Comparison of ENCODE assay signal across 26 mouse cellular contexts in the genomic region with DNA sequence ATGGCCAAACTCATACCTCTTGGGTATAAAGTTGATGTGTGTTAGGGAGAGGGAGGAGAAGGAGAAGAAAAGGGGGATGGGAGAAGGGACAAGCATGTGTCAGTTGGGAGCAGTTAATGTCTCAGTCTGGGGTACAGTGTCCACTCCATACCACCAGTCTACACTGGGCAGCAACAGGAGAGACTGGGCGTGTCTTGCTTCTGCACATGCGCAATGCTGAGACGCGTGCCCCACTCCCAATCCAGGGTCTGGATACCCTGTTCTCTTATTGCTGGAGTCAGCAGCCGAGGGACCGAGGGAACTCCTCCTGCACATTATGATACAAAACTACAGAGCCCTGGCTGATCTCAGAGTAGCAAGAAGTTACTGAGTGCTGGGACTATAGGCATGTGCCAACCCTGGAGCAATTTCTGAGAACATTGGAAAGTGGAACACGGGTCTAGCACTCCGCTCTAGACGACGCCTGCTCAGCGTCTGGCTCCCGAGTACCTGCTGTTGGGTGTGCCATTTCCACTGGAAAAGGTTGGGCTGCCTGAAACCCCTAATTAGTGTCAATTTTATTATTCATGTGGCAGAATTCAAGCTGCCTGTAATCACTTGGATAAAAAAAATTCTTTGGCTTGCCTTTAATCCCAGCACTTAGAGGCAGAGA. TPM values are rescaled to one million over a fixed set of nuclear protein-coding genes. Genes with fewer than 3 reads are reported as not detected.
"Had no signal": no experiment of that assay in that cellular context is flagged by ENCODE, and none has a peak within 500 bp of the region (broad histone marks: within the 10 kb centered on the region; RNA-seq: fewer than 3 reads in every experiment).

No protein-coding gene starts in this region.

- DNase-seq: kidney, adult 9 months; kidney, postnatal 14 days; layer of hippocampus, adult 9-11 months; liver; lung, adult 18-20 months; lung, postnatal 10 days; lung, postnatal 36 days; thymus, adult 18-20 months; thymus, postnatal 36 days had no signal

- ATAC-seq: liver, embryonic 12.5 days; midbrain, embryonic 13.5 days; midbrain, embryonic 16.5 days had no signal

- H3K4me2 ChIP-seq: limb, embryonic 12.5 days; liver, embryonic 12.5 days; liver, embryonic 15.5 days; lung, embryonic 15.5 days; midbrain, embryonic 13.5 days; neural tube, embryonic 13.5 days had no signal

- H3K27me3 ChIP-seq: limb, embryonic 12.5 days; liver, embryonic 12.5 days; liver, embryonic 15.5 days; lung, embryonic 15.5 days; midbrain, embryonic 13.5 days; neural tube, embryonic 13.5 days had no signal

- H3K27ac ChIP-seq: layer of hippocampus, adult 2 months; left cerebral cortex, adult 2 months; limb, embryonic 12.5 days; liver, embryonic 12.5 days; liver, embryonic 15.5 days; lung, embryonic 15.5 days; midbrain, embryonic 10.5 days; midbrain, embryonic 13.5 days; neural tube, embryonic 13.5 days had no signal

- H3K9me3 ChIP-seq: limb, embryonic 12.5 days; liver, embryonic 12.5 days; liver, embryonic 15.5 days; lung, embryonic 15.5 days; megakaryocyte, embryonic 14.5 days; midbrain, embryonic 10.5 days; midbrain, embryonic 13.5 days; neural tube, embryonic 13.5 days had no signal

- H3K4me3 ChIP-seq: layer of hippocampus, adult 2 months; left cerebral cortex, adult 2 months; limb, embryonic 12.5 days; liver, embryonic 12.5 days; liver, embryonic 15.5 days; lung, embryonic 15.5 days; megakaryocyte, embryonic 14.5 days; midbrain, embryonic 10.5 days; midbrain, embryonic 13.5 days; myocyte; neural tube, embryonic 13.5 days had no signal

- H3K36me3 ChIP-seq: limb, embryonic 12.5 days; liver, embryonic 12.5 days; liver, embryonic 15.5 days; lung, embryonic 15.5 days; midbrain, embryonic 10.5 days; midbrain, embryonic 13.5 days; neural tube, embryonic 13.5 days had no signal

- H3K9ac ChIP-seq: limb, embryonic 12.5 days; liver, embryonic 12.5 days; liver, embryonic 15.5 days; lung, embryonic 15.5 days; midbrain, embryonic 13.5 days; neural tube, embryonic 13.5 days had no signal

- H3K4me1 ChIP-seq: limb, embryonic 12.5 days; liver, embryonic 12.5 days; liver, embryonic 15.5 days; lung, embryonic 15.5 days; midbrain, embryonic 10.5 days; midbrain, embryonic 13.5 days; neural tube, embryonic 13.5 days had no signal

RNA-seq across cellular contexts. Expression of gene Cyp26a1, which starts 19.1 kb away (rescaled TPM):
- total RNA-seq: left cerebral cortex, postnatal 36 days; monocyte, adult 5-6 weeks; neutrophil, adult 5-6 weeks had no signal
- polyA plus RNA-seq: large intestine, adult 2 months; liver, embryonic 12.5 days; midbrain, embryonic 13.5 days had no signal

RNA-seq across cellular contexts. Expression of gene Cyp26c1, which starts 31.3 kb away (rescaled TPM):
- total RNA-seq: left cerebral cortex, postnatal 36 days; monocyte, adult 5-6 weeks; neutrophil, adult 5-6 weeks had no signal
- polyA plus RNA-seq: liver, embryonic 12.5 days; liver, embryonic 15.5 days; lung, embryonic 15.5 days; midbrain, embryonic 13.5 days; midbrain, embryonic 16.5 days; neural tube, embryonic 13.5 days; stomach, embryonic 16.5 days had no signal
